Mouse (Mus musculus): ENCODE results near the gene Dab1. TPM values are rescaled to one million over a fixed set of nuclear protein-coding genes. Genes with fewer than 3 reads are reported as not detected.

Gene Dab1
- polyA plus RNA-seq, 2 experiments: 0.19 to 0.34 TPM

GRCm38 (mm10) chr4:103661386-103661785 is 42.2 kb downstream of the Dab1 start:
- ATAC-seq (ENCODE audit: insufficient read depth): no peak
- Histone ChIP-seq H3K27ac (no peak overlapping the region), H3K4me1 (replicated peaks; ENCODE audit: control insufficient read depth in 2 of 2, insufficient read depth in 2 of 2, low read length in 1 of 2) (no peaks in the 10 kb centered on the region), H3K4me2 (ENCODE audit: low read depth) (no peak overlapping the region), H3K9me3 (ENCODE audit: control insufficient read depth, low read length) (no peaks in the 10 kb centered on the region), H3K9ac (replicated peaks) (no peak overlapping the region), H3K4me3 (ENCODE audit: insufficient read depth in 1 of 2, low read depth in 2 of 2, low read length in 2 of 2) (no peak overlapping the region), H3K27me3 (ENCODE audit: control insufficient read depth, insufficient read depth, low read length) (no peaks in the 10 kb centered on the region), H3K36me3 (replicated peaks; ENCODE audit: control insufficient read depth, insufficient read depth, low read depth) (no peaks in the 10 kb centered on the region)
- WGBS (ENCODE audit: insufficient replicate concordance): 29% methylated on average over 1 of the region's 1 CpGs
- DNase-seq (ENCODE audit: low read depth in 3 of 3, low spot score in 3 of 3): no peak
- TF ChIP-seq CTCF (IDR thresholded peaks at IDR 0.05; ENCODE audit: low read depth) (no peak), EP300 (IDR thresholded peaks at IDR 0.05; ENCODE audit: low read depth) (no peak)

- 43% methylated on average over 4 of the region's 4 CpGs for WGBS (ENCODE audit: insufficient replicate concordance)
- DNase-seq (ENCODE audit: low read depth in 3 of 3, low spot score in 3 of 3) (no peak), ATAC-seq (ENCODE audit: insufficient read depth) (no peak)
Measured at GRCm38 (mm10) chr4:103667438-103667837, 48.3 kb downstream of the Dab1 start.

GRCm38 (mm10) chr4:103677195-103677594 is 58.0 kb downstream of the Dab1 start:
- no peaks in the 10 kb centered on the region for H3K27me3 ChIP-seq (ENCODE audit: control insufficient read depth, insufficient read depth, low read length)
- no peaks in the 10 kb centered on the region for H3K4me1 ChIP-seq (replicated peaks; ENCODE audit: control insufficient read depth in 2 of 2, insufficient read depth in 2 of 2, low read length in 1 of 2)
- 24% methylated on average over 1 of the region's 1 CpGs for WGBS (ENCODE audit: insufficient replicate concordance)
- no peak overlapping the region for H3K4me3 ChIP-seq (ENCODE audit: insufficient read depth in 1 of 2, low read depth in 2 of 2, low read length in 2 of 2)
- H3K9me3 ChIP-seq (ENCODE audit: control insufficient read depth, low read length): no peaks in the 10 kb centered on the region
- ATAC-seq (ENCODE audit: insufficient read depth): no peak
- no peak for TF ChIP-seq CTCF (IDR thresholded peaks at IDR 0.05; ENCODE audit: low read depth)
- no peak overlapping the region for H3K9ac ChIP-seq (replicated peaks)
- no peaks in the 10 kb centered on the region for H3K36me3 ChIP-seq (replicated peaks; ENCODE audit: control insufficient read depth, insufficient read depth, low read depth)
- DNase-seq (ENCODE audit: low read depth in 3 of 3, low spot score in 3 of 3): no peak
- H3K4me2 ChIP-seq (ENCODE audit: low read depth): no peak overlapping the region
- no peak overlapping the region for H3K27ac ChIP-seq

More at GRCm38 (mm10) chr4:103667438-103667837, 48.3 kb downstream of the Dab1 start:
- H3K4me2 ChIP-seq (ENCODE audit: low read depth): no peak overlapping the region
- no peaks in the 10 kb centered on the region for H3K4me1 ChIP-seq (replicated peaks; ENCODE audit: control insufficient read depth in 2 of 2, insufficient read depth in 2 of 2, low read length in 1 of 2)
- no peaks in the 10 kb centered on the region for H3K27me3 ChIP-seq (ENCODE audit: control insufficient read depth, insufficient read depth, low read length)
- no peaks in the 10 kb centered on the region for H3K36me3 ChIP-seq (replicated peaks; ENCODE audit: control insufficient read depth, insufficient read depth, low read depth)
- H3K4me3 ChIP-seq (ENCODE audit: insufficient read depth in 1 of 2, low read depth in 2 of 2, low read length in 2 of 2): no peak overlapping the region
- H3K9me3 ChIP-seq (ENCODE audit: control insufficient read depth, low read length): no peaks in the 10 kb centered on the region
- no peak overlapping the region for H3K27ac ChIP-seq
- no peak overlapping the region for H3K9ac ChIP-seq (replicated peaks)
- TF ChIP-seq CTCF (IDR thresholded peaks at IDR 0.05; ENCODE audit: low read depth): no peak
- no peak for TF ChIP-seq EP300 (IDR thresholded peaks at IDR 0.05; ENCODE audit: low read depth)

GRCm38 (mm10) chr4:103678501-103678900 is 59.3 kb downstream of the Dab1 start:
- H3K9ac ChIP-seq (replicated peaks): no peak overlapping the region
- ATAC-seq (ENCODE audit: insufficient read depth): no peak
- no peaks in the 10 kb centered on the region for H3K4me1 ChIP-seq (replicated peaks; ENCODE audit: control insufficient read depth in 2 of 2, insufficient read depth in 2 of 2, low read length in 1 of 2)
- H3K27me3 ChIP-seq (ENCODE audit: control insufficient read depth, insufficient read depth, low read length): no peaks in the 10 kb centered on the region
- H3K27ac ChIP-seq: no peak overlapping the region
- TF ChIP-seq CTCF (IDR thresholded peaks at IDR 0.05; ENCODE audit: low read depth): no peak
- TF ChIP-seq EP300 (IDR thresholded peaks at IDR 0.05; ENCODE audit: low read depth): no peak
- DNase-seq (ENCODE audit: low read depth in 3 of 3, low spot score in 3 of 3): no peak
- H3K4me2 ChIP-seq (ENCODE audit: low read depth): no peak overlapping the region
- no peaks in the 10 kb centered on the region for H3K36me3 ChIP-seq (replicated peaks; ENCODE audit: control insufficient read depth, insufficient read depth, low read depth)
- WGBS (ENCODE audit: insufficient replicate concordance): 66% methylated on average over 6 of the region's 6 CpGs
- no peak overlapping the region for H3K4me3 ChIP-seq (ENCODE audit: insufficient read depth in 1 of 2, low read depth in 2 of 2, low read length in 2 of 2)
- H3K9me3 ChIP-seq (ENCODE audit: control insufficient read depth, low read length): no peaks in the 10 kb centered on the region

- H3K36me3 ChIP-seq (replicated peaks; ENCODE audit: control insufficient read depth, insufficient read depth, low read depth): no peaks in the 10 kb centered on the region
- no peaks in the 10 kb centered on the region for H3K9me3 ChIP-seq (ENCODE audit: control insufficient read depth, low read length)
- DNase-seq (ENCODE audit: low read depth in 3 of 3, low spot score in 3 of 3) (no peak), ATAC-seq (ENCODE audit: insufficient read depth) (no peak)
- H3K27ac ChIP-seq: no peak overlapping the region
- no peak for TF ChIP-seq EP300 (IDR thresholded peaks at IDR 0.05; ENCODE audit: low read depth)
- no peak for TF ChIP-seq CTCF (IDR thresholded peaks at IDR 0.05; ENCODE audit: low read depth)
- H3K27me3 ChIP-seq (ENCODE audit: control insufficient read depth, insufficient read depth, low read length): no peaks in the 10 kb centered on the region
- H3K4me3 ChIP-seq (ENCODE audit: insufficient read depth in 1 of 2, low read depth in 2 of 2, low read length in 2 of 2): no peak overlapping the region
- H3K9ac ChIP-seq (replicated peaks): no peak overlapping the region
- no peak overlapping the region for H3K4me2 ChIP-seq (ENCODE audit: low read depth)
- no peaks in the 10 kb centered on the region for H3K4me1 ChIP-seq (replicated peaks; ENCODE audit: control insufficient read depth in 2 of 2, insufficient read depth in 2 of 2, low read length in 1 of 2)
- WGBS (ENCODE audit: insufficient replicate concordance): 55% methylated on average over 4 of the region's 4 CpGs
Measured at GRCm38 (mm10) chr4:103685136-103685535, 66.0 kb downstream of the Dab1 start.
